Mouse (Mus musculus): ENCODE results near the gene Rasa3. TPM values are rescaled to one million over a fixed set of nuclear protein-coding genes. Genes with fewer than 3 reads are reported as not detected.
A peak's percentile ranks its signal among the peaks of the same experiment; 100 is the strongest.

Rasa3 gene
- polyA plus RNA-seq, 1 experiment from 2014 or later, result 33.0 TPM

- Histone ChIP-seq H3K27me3 (ENCODE audit: insufficient read depth, poor library complexity, severe bottlenecking) (no peaks in the 10 kb centered on the region), H3K4me3 (no peak overlapping the region), H3K9me3 (no peaks in the 10 kb centered on the region), H3K36me3 (no peaks in the 10 kb centered on the region), H3K27ac (no peak overlapping the region), H3K4me1 (peaks cover 7% of the 10 kb centered on the region; the same call in 1 of the 2 replicates)
- WGBS, result 54% methylated on average over 9 of the region's 9 CpGs
- peak; percentile 94 for DNase-seq (ENCODE audit: low spot score)
Observed at GRCm38 (mm10) chr8:13550718-13551573, 126.5 kb downstream of the Rasa3 start.

- DNase-seq (ENCODE audit: low spot score), result no peak
- H3K4me1 ChIP-seq, result peaks cover 7% of the 10 kb centered on the region; the same call in 1 of the 2 replicates
- no peak overlapping the region for H3K27ac ChIP-seq
- no peaks in the 10 kb centered on the region for H3K27me3 ChIP-seq (ENCODE audit: insufficient read depth, poor library complexity, severe bottlenecking)
- H3K9me3 ChIP-seq, result no peaks in the 10 kb centered on the region
- H3K4me3 ChIP-seq, result no peak overlapping the region
- no peaks in the 10 kb centered on the region for H3K36me3 ChIP-seq
- WGBS, result 49% methylated on average over 9 of the region's 9 CpGs
Observed at GRCm38 (mm10) chr8:13548831-13549230, 128.6 kb downstream of the Rasa3 start.

GRCm38 (mm10) chr8:13548235-13548634 is 129.2 kb downstream of the Rasa3 start:
- no peak for DNase-seq (ENCODE audit: low spot score)
- no peak overlapping the region for H3K27ac ChIP-seq
- WGBS, result 47% methylated on average over 4 of the region's 4 CpGs
- H3K9me3 ChIP-seq, result no peaks in the 10 kb centered on the region
- peaks cover 7% of the 10 kb centered on the region; the same call in 1 of the 2 replicates for H3K4me1 ChIP-seq
- H3K4me3 ChIP-seq, result no peak overlapping the region
- H3K36me3 ChIP-seq, result no peaks in the 10 kb centered on the region
- H3K27me3 ChIP-seq (ENCODE audit: insufficient read depth, poor library complexity, severe bottlenecking), result no peaks in the 10 kb centered on the region

- Histone ChIP-seq H3K36me3 (no peaks in the 10 kb centered on the region), H3K27me3 (ENCODE audit: insufficient read depth, poor library complexity, severe bottlenecking) (no peaks in the 10 kb centered on the region), H3K4me1 (peaks cover 5% of the 10 kb centered on the region; the same call in 1 of the 2 replicates), H3K27ac (no peak overlapping the region), H3K4me3 (no peak overlapping the region), H3K9me3 (no peaks in the 10 kb centered on the region)
- DNase-seq (ENCODE audit: low spot score), result no peak
- WGBS, result 78% methylated on average over 4 of the region's 4 CpGs
Observed at GRCm38 (mm10) chr8:13546421-13546820, 131.0 kb downstream of the Rasa3 start.

GRCm38 (mm10) chr8:13541526-13541925 is 135.9 kb downstream of the Rasa3 start:
- no peaks in the 10 kb centered on the region for H3K27me3 ChIP-seq (ENCODE audit: insufficient read depth, poor library complexity, severe bottlenecking)
- H3K36me3 ChIP-seq, result no peaks in the 10 kb centered on the region
- no peak overlapping the region for H3K27ac ChIP-seq
- peaks cover 4% of the 10 kb centered on the region; the same call in 1 of the 2 replicates for H3K4me1 ChIP-seq
- no peak for DNase-seq (ENCODE audit: low spot score)
- no peak overlapping the region for H3K4me3 ChIP-seq
- WGBS, result 65% methylated on average over 5 of the region's 5 CpGs
- H3K9me3 ChIP-seq, result no peaks in the 10 kb centered on the region

- no peak for DNase-seq (ENCODE audit: low spot score)
- no peaks in the 10 kb centered on the region for H3K9me3 ChIP-seq
- 82% methylated on average over 5 of the region's 5 CpGs for WGBS
Observed at GRCm38 (mm10) chr8:13540122-13540521, 137.3 kb downstream of the Rasa3 start.

GRCm38 (mm10) chr8:13538821-13539220 is 138.6 kb downstream of the Rasa3 start:
- DNase-seq (ENCODE audit: low spot score), result no peak
- Histone ChIP-seq H3K4me3 (no peak overlapping the region), H3K36me3 (no peaks in the 10 kb centered on the region), H3K27me3 (ENCODE audit: insufficient read depth, poor library complexity, severe bottlenecking) (no peaks in the 10 kb centered on the region), H3K27ac (no peak overlapping the region), H3K9me3 (no peaks in the 10 kb centered on the region), H3K4me1 (peaks cover 4% of the 10 kb centered on the region; the same call in 1 of the 2 replicates)
- 66% methylated on average over 6 of the region's 6 CpGs for WGBS

More at GRCm38 (mm10) chr8:13540122-13540521, 137.3 kb downstream of the Rasa3 start:
- Histone ChIP-seq H3K4me1 (peaks cover 4% of the 10 kb centered on the region; the same call in 1 of the 2 replicates), H3K27ac (no peak overlapping the region), H3K36me3 (no peaks in the 10 kb centered on the region), H3K4me3 (no peak overlapping the region), H3K27me3 (ENCODE audit: insufficient read depth, poor library complexity, severe bottlenecking) (no peaks in the 10 kb centered on the region)

- Histone ChIP-seq H3K27me3 (ENCODE audit: insufficient read depth, poor library complexity, severe bottlenecking) (no peaks in the 10 kb centered on the region), H3K4me3 (no peak overlapping the region), H3K36me3 (no peaks in the 10 kb centered on the region), H3K9me3 (no peaks in the 10 kb centered on the region), H3K27ac (no peak overlapping the region), H3K4me1 (peaks cover 4% of the 10 kb centered on the region; the same call in 1 of the 2 replicates)
- DNase-seq (ENCODE audit: low spot score), result no peak
- WGBS, result 63% methylated on average over 2 of the region's 2 CpGs
Observed at GRCm38 (mm10) chr8:13537102-13537501, 140.3 kb downstream of the Rasa3 start.

- H3K4me3 ChIP-seq, result no peak overlapping the region
Observed at GRCm38 (mm10) chr8:13533123-13533522, 144.3 kb downstream of the Rasa3 start.

GRCm38 (mm10) chr8:13531602-13532171 is 145.7 kb downstream of the Rasa3 start:
- Histone ChIP-seq H3K4me3 (no peak overlapping the region), H3K4me1 (peaks cover 28% of the 10 kb centered on the region), H3K9me3 (peaks cover 5% of the 10 kb centered on the region; the same call in 1 of the 2 replicates), H3K36me3 (no peaks in the 10 kb centered on the region), H3K27ac (no peak overlapping the region), H3K27me3 (ENCODE audit: insufficient read depth, poor library complexity, severe bottlenecking) (no peaks in the 10 kb centered on the region)
- no peak for DNase-seq (ENCODE audit: low spot score)
- WGBS, result 70% methylated on average over 9 of the region's 9 CpGs

More at GRCm38 (mm10) chr8:13533123-13533522, 144.3 kb downstream of the Rasa3 start:
- Histone ChIP-seq H3K27ac (no peak overlapping the region), H3K27me3 (ENCODE audit: insufficient read depth, poor library complexity, severe bottlenecking) (no peaks in the 10 kb centered on the region), H3K9me3 (no peaks in the 10 kb centered on the region; the same call in 1 of the 2 replicates), H3K4me1 (peaks cover 28% of the 10 kb centered on the region), H3K36me3 (no peaks in the 10 kb centered on the region)
- 85% methylated on average over 8 of the region's 8 CpGs for WGBS
- DNase-seq (ENCODE audit: low spot score), result no peak

GRCm38 (mm10) chr8:13530941-13531340 is 146.5 kb downstream of the Rasa3 start:
- Histone ChIP-seq H3K27me3 (ENCODE audit: insufficient read depth, poor library complexity, severe bottlenecking) (no peaks in the 10 kb centered on the region), H3K4me1 (peaks cover 28% of the 10 kb centered on the region), H3K9me3 (peaks cover 5% of the 10 kb centered on the region; the same call in 1 of the 2 replicates), H3K4me3 (no peak overlapping the region), H3K36me3 (no peaks in the 10 kb centered on the region), H3K27ac (no peak overlapping the region)
- DNase-seq (ENCODE audit: low spot score), result peak; percentile 85
- WGBS, result 48% methylated on average over 5 of the region's 5 CpGs

- no peaks in the 10 kb centered on the region for H3K36me3 ChIP-seq
- DNase-seq (ENCODE audit: low spot score), result no peak
- peaks cover 5% of the 10 kb centered on the region; the same call in 1 of the 2 replicates for H3K9me3 ChIP-seq
- peak overlapping the region; percentile 36; the same call in 1 of the 2 replicates for H3K27ac ChIP-seq
- H3K4me3 ChIP-seq, result no peak overlapping the region
- whole genome bisulfite sequencing, result 81% methylated on average over 3 of the region's 3 CpGs
- peaks cover 28% of the 10 kb centered on the region for H3K4me1 ChIP-seq
- H3K27me3 ChIP-seq (ENCODE audit: insufficient read depth, poor library complexity, severe bottlenecking), result no peaks in the 10 kb centered on the region
Observed at GRCm38 (mm10) chr8:13530401-13530800, 147.0 kb downstream of the Rasa3 start.

GRCm38 (mm10) chr8:13529891-13530316 is 147.5 kb downstream of the Rasa3 start:
- no peak for DNase-seq (ENCODE audit: low spot score)
- peak overlapping the region; percentile 65; the same call in 1 of the 2 replicates for H3K27ac ChIP-seq
- 59% methylated on average over 7 of the region's 7 CpGs for WGBS

More at GRCm38 (mm10) chr8:13529891-13530316, 147.5 kb downstream of the Rasa3 start:
- Histone ChIP-seq H3K36me3 (no peaks in the 10 kb centered on the region), H3K4me3 (no peak overlapping the region), H3K27me3 (ENCODE audit: insufficient read depth, poor library complexity, severe bottlenecking) (no peaks in the 10 kb centered on the region), H3K9me3 (peaks cover 5% of the 10 kb centered on the region; the same call in 1 of the 2 replicates), H3K4me1 (peaks cover 28% of the 10 kb centered on the region)

All from heart, embryonic 10.5 days (tissue).